Mouse (Mus musculus) testis, adult 10 weeks (tissue): ENCODE results near the gene Akap12. TPM values are rescaled to one million over a fixed set of nuclear protein-coding genes. Genes with fewer than 3 reads are reported as not detected.

ENCODE experiments used
- polyA plus RNA-seq: library from polyadenylated mRNA; stranded (reverse); fragments of 350-450 nt; fragmentation: Illumina TruSeq; extraction: RNeasy Lipid Tissue Mini Kit (QIAGEN cat#74804); gene quantifications from one replicate; pipeline ENCODE4 v1.2.3, GENCODE M21; 2014; ENCODE audit warnings: low read depth, low replicate concordance

Gene Akap12
- polyA plus RNA-seq, result 455 TPM

GRCm38 (mm10) chr10:4266041-4266930, at the start of gene Akap12:
Akap12 (plus strand) TSS chr10:4266380.

GRCm38 (mm10) chr10:4387701-4388383, 121.7 kb downstream of the Akap12 start, which contains the start of gene Zbtb2:
Zbtb2 (minus strand) TSS chr10:4388108.

Other genes starting within 250 kb of the Akap12 start
- gene Zbtb2, start 121.7 kb downstream of the Akap12 start, polyA plus RNA-seq, result 3.2 TPM
- 291 TPM for gene Rmnd1, start 166.0 kb downstream of the Akap12 start, polyA plus RNA-seq
- 298 TPM for gene Armt1, start 166.1 kb downstream of the Akap12 start, polyA plus RNA-seq
- 3.8 TPM for gene Ccdc170, start 216.1 kb downstream of the Akap12 start, polyA plus RNA-seq